Mouse (Mus musculus): Measurements from ENCODE around the gene Phf10. TPM values are rescaled to one million over a fixed set of nuclear protein-coding genes. Genes with fewer than 3 reads are reported as not detected.

Phf10 gene
- total and polyA plus RNA-seq, 3 experiments, result 185 to 627 (median 265) TPM

- H3K27ac ChIP-seq (ENCODE audit: control insufficient read depth, low read depth, low read length), result no peak overlapping the region
- TF ChIP-seq ELF1 (IDR thresholded peaks at IDR 0.05; ENCODE audit: low read depth, low read length) (no peak), MAX (IDR thresholded peaks at IDR 0.05; ENCODE audit: low read length) (no peak), TAL1 (IDR thresholded peaks at IDR 0.05; ENCODE audit: low read length) (no peak), USF1 (IDR thresholded peaks at IDR 0.05; ENCODE audit: low read depth, low read length) (no peak), POLR2A (IDR thresholded peaks at IDR 0.05; ENCODE audit: control insufficient read depth in 1 of 2, insufficient read depth in 1 of 2, low read depth in 1 of 2, low read length in 2 of 2, poor library complexity in 1 of 2) (no peak), ZMIZ1 (IDR thresholded peaks at IDR 0.05; ENCODE audit: low read depth, low read length) (no peak), EP300 (IDR thresholded peaks at IDR 0.05; ENCODE audit: low read depth in 1 of 2, low read length in 2 of 2) (no peak), SMC3 (IDR thresholded peaks at IDR 0.05; ENCODE audit: low read depth, low read length) (no peak), GATA1 (IDR thresholded peaks at IDR 0.05; ENCODE audit: low read depth, low read length) (no peak), E2F4 (IDR thresholded peaks at IDR 0.05; ENCODE audit: borderline replicate concordance, low read depth, low read length) (no peak), MXI1 (IDR thresholded peaks at IDR 0.05; ENCODE audit: low read depth, low read length) (no peak), SIN3A (IDR thresholded peaks at IDR 0.05; ENCODE audit: low read length) (no peak), RCOR1 (IDR thresholded peaks at IDR 0.05; ENCODE audit: low read depth, low read length) (no peak), CHD2 (IDR thresholded peaks at IDR 0.05; ENCODE audit: low read length) (no peak), NRF1 (IDR thresholded peaks at IDR 0.05; ENCODE audit: insufficient read depth, low read depth, low read length, poor library complexity, severe bottlenecking) (no peak), MYC (IDR thresholded peaks at IDR 0.05; ENCODE audit: low read depth, low read length) (no peak), KAT2A (conservative IDR thresholded peaks at IDR 0.05; ENCODE audit: low read depth, low read length) (no peak)
- no peaks in the 10 kb centered on the region for H3K9me3 ChIP-seq (replicated peaks; ENCODE audit: insufficient read depth, low read length)
- no peak for DNase-seq (ENCODE audit: low read depth, low spot score)
- H3K27me3 ChIP-seq (ENCODE audit: control insufficient read depth in 1 of 2, insufficient read depth in 2 of 2, low read length in 2 of 2), result no peaks in the 10 kb centered on the region; a peak in 2 of 4 replicates
- H3K36me3 ChIP-seq (ENCODE audit: control insufficient read depth in 1 of 2, insufficient read depth in 2 of 2, low read length in 2 of 2), result no peaks in the 10 kb centered on the region
- H3K79me2 ChIP-seq (ENCODE audit: control insufficient read depth, insufficient read depth, low read length, poor library complexity), result no peaks in the 10 kb centered on the region
- no peak overlapping the region for H3K9ac ChIP-seq (ENCODE audit: control insufficient read depth, low read depth, low read length, poor library complexity, severe bottlenecking)
- H3K4me1 ChIP-seq (ENCODE audit: control insufficient read depth in 1 of 2, insufficient read depth in 2 of 2, low read length in 2 of 2), result no peaks in the 10 kb centered on the region
- no peak overlapping the region for H3K4me3 ChIP-seq (ENCODE audit: control insufficient read depth in 1 of 2, insufficient read depth in 1 of 2, low read depth in 2 of 2, low read length in 2 of 2)
Measured at GRCm38 (mm10) chr17:14909331-14909730, 51.7 kb downstream of the Phf10 start.

GRCm38 (mm10) chr17:14907136-14907535, 53.9 kb downstream of the Phf10 start:
- TF ChIP-seq MEF2A (IDR thresholded peaks at IDR 0.05; ENCODE audit: extremely low read depth, insufficient replicate concordance, low read depth, low read length, poor library complexity, severe bottlenecking) (no peak), UBTF (IDR thresholded peaks at IDR 0.05; ENCODE audit: borderline replicate concordance, insufficient read depth, low read depth, low read length) (no peak), ZNF384 (IDR thresholded peaks at IDR 0.05; ENCODE audit: low read depth, low read length) (no peak), SIN3A (IDR thresholded peaks at IDR 0.05; ENCODE audit: low read length) (no peak), SMC3 (IDR thresholded peaks at IDR 0.05; ENCODE audit: low read depth, low read length) (no peak), E2F4 (IDR thresholded peaks at IDR 0.05; ENCODE audit: borderline replicate concordance, low read depth, low read length) (no peak), TCF12 (IDR thresholded peaks at IDR 0.05; ENCODE audit: low read depth, low read length) (no peak)
- no peak for DNase-seq (ENCODE audit: low read depth, low spot score)
- H3K36me3 ChIP-seq (ENCODE audit: control insufficient read depth in 1 of 2, insufficient read depth in 2 of 2, low read length in 2 of 2), result no peaks in the 10 kb centered on the region

More at GRCm38 (mm10) chr17:14907136-14907535, 53.9 kb downstream of the Phf10 start:
- H3K4me3 ChIP-seq (ENCODE audit: control insufficient read depth in 1 of 2, insufficient read depth in 1 of 2, low read depth in 2 of 2, low read length in 2 of 2), result no peak overlapping the region
- H3K9me3 ChIP-seq (replicated peaks; ENCODE audit: insufficient read depth, low read length), result no peaks in the 10 kb centered on the region
- H3K79me2 ChIP-seq (ENCODE audit: control insufficient read depth, insufficient read depth, low read length, poor library complexity), result no peaks in the 10 kb centered on the region
- H3K27ac ChIP-seq (ENCODE audit: control insufficient read depth, low read depth, low read length), result no peak overlapping the region
- H3K4me1 ChIP-seq (ENCODE audit: control insufficient read depth in 1 of 2, insufficient read depth in 2 of 2, low read length in 2 of 2), result no peaks in the 10 kb centered on the region
- no peak overlapping the region for H3K9ac ChIP-seq (ENCODE audit: control insufficient read depth, low read depth, low read length, poor library complexity, severe bottlenecking)
- H3K27me3 ChIP-seq (ENCODE audit: control insufficient read depth in 1 of 2, insufficient read depth in 2 of 2, low read length in 2 of 2), result no peaks in the 10 kb centered on the region; a peak in 2 of 4 replicates
